Mouse (Mus musculus) heart, adult 2 months (tissue): ENCODE measurements around the gene Thap4.

Experiments used
- CTCF ChIP-seq: fragments of 200-600 bp; IDR thresholded peaks from 2 replicates; pipeline ENCODE4 v1.8.1; 2022; ENCODE audit warnings: antibody characterized with exemption, mild to moderate bottlenecking, moderate library complexity
- EP300 ChIP-seq: fragments of 200-500 bp; IDR thresholded peaks from 2 replicates; pipeline ENCODE4 v1.6.1; 2011; ENCODE audit warnings: low read depth, low read length, control low read depth; ENCODE audit not compliant: insufficient read depth
- POLR2A ChIP-seq: fragments of 200-500 bp; IDR thresholded peaks from 2 replicates; pipeline ENCODE4 v1.6.1; 2011; ENCODE audit warnings: mild to moderate bottlenecking, low read depth, low read length, control low read depth; ENCODE audit not compliant: insufficient read depth

- TF ChIP-seq CTCF (no peak), EP300 (no peak), POLR2A (no peak)
Measured at GRCm38 (mm10) chr1:93721557-93721956, 33.1 kb downstream of the Thap4 start.
